Mouse (Mus musculus) B cell, adult 62 days (primary cell): ENCODE measurements around the gene Olfr706. TPM values are rescaled to one million over a fixed set of nuclear protein-coding genes. Genes with fewer than 3 reads are reported as not detected.

Experiments used
- total RNA-seq: library from RNA; stranded (reverse); gene quantifications from 4 replicates; pipeline ENCODE4 v1.2.4, GENCODE M21; 2023

Gene Olfr706
- total RNA-seq = not detected in 4 replicates

DNA sequence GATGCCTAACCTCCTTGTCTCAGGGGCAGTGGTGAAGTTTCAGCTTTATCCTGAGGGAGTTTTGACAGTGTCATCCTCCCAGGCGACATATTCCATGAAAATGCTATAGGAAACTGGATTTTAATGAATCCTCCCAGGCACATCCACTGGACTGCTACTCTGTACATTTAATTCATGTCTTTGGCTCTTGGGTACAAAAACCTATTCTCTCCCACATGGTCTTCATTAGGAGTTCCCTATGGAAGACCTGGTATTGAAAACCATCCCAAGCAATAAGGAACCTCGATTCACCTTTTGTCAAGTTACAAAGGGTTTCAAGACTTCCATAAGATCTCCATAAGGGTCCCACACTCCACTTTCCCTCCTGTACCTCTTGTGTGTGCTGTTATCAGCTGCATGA, at the start of gene Olfr706:
Gene Olfr706, minus strand, starts transcription at position 101 of the 400 bp plus-strand sequence.

DNA sequence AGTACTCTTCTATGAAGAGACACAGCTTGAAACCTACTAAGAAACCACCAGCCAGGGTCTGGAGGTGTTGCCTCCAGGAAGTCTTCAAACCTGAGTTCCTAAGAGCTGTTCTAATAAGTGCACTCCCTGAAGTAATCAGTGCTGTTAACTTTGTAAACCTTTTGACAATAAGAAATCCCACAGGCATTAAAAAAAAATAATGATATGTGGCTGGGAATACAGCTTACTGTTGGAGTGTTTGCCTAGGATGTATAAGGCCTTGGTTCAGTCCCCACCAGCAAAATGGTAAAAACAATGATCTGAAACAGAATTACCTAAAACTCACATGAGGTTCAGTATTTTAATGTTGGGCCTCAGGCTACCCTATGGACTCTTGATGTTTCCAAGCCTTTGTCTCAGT, 44.2 kb upstream of the Olfr706 start, which contains the start of gene Olfr709-ps1:
Gene Olfr709-ps1, minus strand, starts transcription at position 101 of the 400 bp plus-strand sequence.

DNA sequence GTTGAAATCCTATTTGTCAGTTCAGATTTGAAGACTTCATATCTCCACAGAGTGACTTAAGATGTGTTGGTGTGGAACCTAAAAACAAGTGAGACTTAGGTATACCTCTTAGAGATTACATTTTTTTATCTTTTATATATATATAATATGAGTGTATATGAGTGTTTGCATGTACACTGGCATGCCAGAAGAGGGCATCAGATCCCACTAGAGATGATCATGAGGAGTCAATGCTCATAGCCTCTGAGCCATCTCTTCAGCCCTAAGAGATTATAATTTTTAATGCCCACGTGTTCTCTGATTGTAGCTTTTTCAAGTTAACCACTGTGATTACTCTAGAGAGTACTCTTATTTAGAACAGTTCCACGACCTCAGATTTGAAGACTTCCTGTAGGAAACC, 19.7 kb upstream of the Olfr706 start, which contains the start of gene Olfr1532-ps1:
Gene Olfr1532-ps1, plus strand, starts transcription at position 326 of the 400 bp plus-strand sequence.

DNA sequence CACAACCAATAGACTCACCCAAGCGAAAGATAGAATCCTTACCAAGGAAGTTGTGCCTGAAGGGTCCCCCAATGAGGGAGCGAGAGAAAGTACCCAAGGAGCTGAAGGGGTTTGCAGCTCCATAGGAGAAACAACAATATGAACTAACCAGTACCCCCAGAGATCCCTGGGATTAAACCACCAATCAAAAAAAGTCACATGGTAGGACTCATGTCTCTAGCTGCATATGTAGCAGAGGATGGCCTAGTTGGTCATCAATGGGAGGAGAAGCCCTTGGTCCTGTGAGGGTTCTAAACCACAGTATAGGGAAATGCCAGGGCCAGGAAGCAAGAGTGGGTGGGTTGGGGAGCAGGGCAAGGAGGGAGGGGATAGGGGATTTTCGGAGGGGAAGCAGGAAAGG, 13.2 kb upstream of the Olfr706 start, which contains the start of gene Olfr707:
Gene Olfr707, minus strand, starts transcription at position 101 of the 400 bp plus-strand sequence.

DNA sequence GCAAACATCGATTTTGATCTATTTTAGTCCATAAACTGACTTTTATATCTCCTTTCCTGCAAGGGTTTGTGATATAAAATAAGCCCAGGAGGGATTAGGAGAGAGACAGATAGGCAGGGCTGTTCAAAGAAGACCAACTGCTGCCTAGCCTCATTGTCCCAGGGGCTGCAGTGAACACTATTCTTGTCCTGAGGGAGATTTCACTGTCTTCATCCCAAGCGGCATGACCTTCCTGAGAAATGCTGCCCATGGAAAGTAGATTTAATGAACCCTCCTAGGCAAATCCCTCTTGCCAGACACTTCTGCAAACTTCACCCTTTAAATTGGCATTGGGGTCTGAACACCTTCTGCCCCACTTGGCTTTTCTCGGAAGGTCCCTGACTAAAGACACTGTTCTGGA, 11.2 kb downstream of the Olfr706 start, which contains the start of gene Olfr705:
Gene Olfr705, minus strand, starts transcription at position 101 of the 400 bp plus-strand sequence.

DNA sequence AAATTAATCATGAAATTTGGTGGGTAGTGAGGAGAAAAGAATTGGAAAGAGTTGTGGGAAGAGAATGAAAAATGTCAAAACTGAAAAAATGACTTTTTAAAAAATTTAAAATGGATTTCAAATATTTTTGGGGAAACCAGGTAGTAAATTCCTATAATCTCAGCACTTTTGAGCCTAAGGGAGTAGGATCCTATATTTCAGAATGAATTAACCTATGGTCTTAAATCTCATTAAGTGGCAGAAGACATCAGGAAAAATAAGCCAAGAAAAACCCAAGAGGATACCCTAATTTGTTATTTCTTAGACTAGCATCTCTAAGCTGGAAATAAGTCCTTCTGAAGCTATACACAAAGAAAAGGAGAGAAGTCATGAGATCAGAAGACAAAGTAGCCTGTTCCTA, 25.1 kb downstream of the Olfr706 start, which contains the start of gene Olfr704:
Gene Olfr704, plus strand, starts transcription at position 301 of the 400 bp plus-strand sequence.

DNA sequence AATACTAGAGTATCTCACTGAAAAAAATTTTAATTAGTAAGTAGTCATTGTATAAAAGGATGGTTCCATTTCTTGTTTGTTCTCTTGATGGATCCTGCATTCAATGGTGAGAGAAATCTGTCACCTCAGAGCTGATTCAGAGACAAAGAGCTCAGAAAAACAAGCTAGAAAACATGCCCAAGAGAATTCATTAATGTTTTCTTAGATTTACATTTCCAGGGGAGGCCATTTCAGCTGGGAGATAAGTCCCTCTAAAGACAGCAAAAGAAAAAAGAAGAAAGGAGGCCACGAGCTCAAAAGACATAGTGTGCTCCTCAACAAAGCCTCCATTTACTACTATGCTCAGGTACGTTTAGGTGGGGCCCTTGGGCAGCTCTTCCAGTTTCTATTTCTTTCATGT, 44.9 kb downstream of the Olfr706 start, which contains the start of gene Olfr703:
Gene Olfr703, plus strand, starts transcription at position 301 of the 400 bp plus-strand sequence.

DNA sequence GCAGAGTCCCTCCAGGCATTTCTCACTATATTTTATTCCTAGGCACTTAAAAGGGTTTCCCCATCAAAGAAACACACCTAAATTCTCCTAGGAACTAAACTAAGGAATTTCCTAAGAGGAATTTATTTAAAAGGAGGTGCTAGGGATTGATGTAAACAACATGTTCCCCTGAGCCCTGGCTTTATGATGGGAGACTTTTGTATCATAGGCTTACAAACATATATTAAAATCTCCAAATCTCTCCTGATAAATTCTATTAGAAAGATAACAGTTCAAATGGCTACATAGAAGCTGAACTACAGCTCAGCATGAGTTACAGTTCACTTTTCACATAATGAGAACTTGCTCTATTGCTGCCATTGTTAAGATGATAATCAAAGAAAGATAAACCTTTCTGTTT, 54.2 kb downstream of the Olfr706 start, which contains the start of gene Olfr702:
Gene Olfr702, minus strand, starts transcription at position 101 of the 400 bp plus-strand sequence.

Other genes starting within 250 kb of the Olfr706 start
- gene Olfr693, start 207.6 kb downstream of the Olfr706 start, total RNA-seq = not detected in 4 replicates
- gene Olfr694, start 196.3 kb downstream of the Olfr706 start, total RNA-seq = not detected in 4 replicates
- gene Olfr695, start 171.8 kb downstream of the Olfr706 start, total RNA-seq = not detected in 4 replicates
- not detected in 4 replicates for gene Olfr697, start 145.7 kb downstream of the Olfr706 start, total RNA-seq
- not detected in 4 replicates for gene Olfr698, start 132.8 kb downstream of the Olfr706 start, total RNA-seq
- not detected in 4 replicates for gene Olfr699, start 95.0 kb downstream of the Olfr706 start, total RNA-seq
- not detected in 4 replicates for gene Olfr700, start 79.3 kb downstream of the Olfr706 start, total RNA-seq
- not detected in 4 replicates for gene Olfr701, start 74.0 kb downstream of the Olfr706 start, total RNA-seq
- gene Olfr702, start 54.3 kb downstream of the Olfr706 start, total RNA-seq = not detected in 4 replicates
- not detected in 4 replicates for gene Olfr703, start 44.8 kb downstream of the Olfr706 start, total RNA-seq
- not detected in 4 replicates for gene Olfr704, start 25.0 kb downstream of the Olfr706 start, total RNA-seq
- not detected in 4 replicates for gene Olfr705, start 11.3 kb downstream of the Olfr706 start, total RNA-seq
- not detected in 4 replicates for gene Olfr707, start 13.1 kb upstream of the Olfr706 start, total RNA-seq
- not detected in 4 replicates for gene Olfr1532-ps1, start 19.8 kb upstream of the Olfr706 start, total RNA-seq
- not detected in 4 replicates for gene Olfr709-ps1, start 44.1 kb upstream of the Olfr706 start, total RNA-seq
- gene Olfr710, start 60.1 kb upstream of the Olfr706 start, total RNA-seq = not detected in 4 replicates
- gene Olfr6, start 75.8 kb upstream of the Olfr706 start, total RNA-seq = not detected in 4 replicates
- gene Olfr711, start 87.3 kb upstream of the Olfr706 start, total RNA-seq = not detected in 4 replicates
- 0.09 TPM in 1 of 4 replicates, not detected in the others for gene Olfr2, start 117.9 kb upstream of the Olfr706 start, total RNA-seq
- not detected in 4 replicates for gene Olfr713, start 143.0 kb upstream of the Olfr706 start, total RNA-seq
- gene Olfr714, start 182.8 kb upstream of the Olfr706 start, total RNA-seq = not detected in 4 replicates
- gene Olfr17, start 205.1 kb upstream of the Olfr706 start, total RNA-seq = not detected in 4 replicates
- not detected in 4 replicates for gene Olfr715b, start 222.2 kb upstream of the Olfr706 start, total RNA-seq
- not detected in 4 replicates for gene Olfr715, start 242.9 kb upstream of the Olfr706 start, total RNA-seq